Mouse (Mus musculus) right cerebral cortex, postnatal 10 days (tissue): Measurements from ENCODE around the gene Gm7247.
"Not testable (repeated sequence)": the region's sequence is repeated elsewhere in the genome, so short reads cannot be mapped to it uniquely, and the experiment has no call there.

Experiments
- DNase-seq, 2 experiments: peaks; one replicate each; pipeline ENCODE4 v3.0.0; 2021; ENCODE audit warnings: low spot score in 2 of 2

Gene Gm7247

GRCm38 (mm10) chr14:51495781-51496180, 134.2 kb downstream of the Gm7247 start:
- no peak for DNase-seq

GRCm38 (mm10) chr14:51496955-51497354, 135.4 kb downstream of the Gm7247 start:
- no peak for DNase-seq

- no peak for DNase-seq
Measured at GRCm38 (mm10) chr14:51497958-51498357, 136.4 kb downstream of the Gm7247 start.

- DNase-seq: no peak
Measured at GRCm38 (mm10) chr14:51499707-51500275, 138.2 kb downstream of the Gm7247 start.

GRCm38 (mm10) chr14:51500461-51500860, 138.9 kb downstream of the Gm7247 start:
- DNase-seq: no peak

- DNase-seq: no peak
Measured at GRCm38 (mm10) chr14:51507416-51507815, 145.9 kb downstream of the Gm7247 start.

GRCm38 (mm10) chr14:51552490-51552889, 190.9 kb downstream of the Gm7247 start, which contains the start of gene Gm5622:
Gene Gm5622, plus strand, starts transcription at chr14:51552790.
- DNase-seq: no peak

- DNase-seq: not testable (repeated sequence)
Measured at GRCm38 (mm10) chr14:51573963-51574362, 212.4 kb downstream of the Gm7247 start, which contains the start of gene Gm17175. Gene Gm17175, minus strand, starts transcription at chr14:51574063.

- not testable (repeated sequence) for DNase-seq
Measured at GRCm38 (mm10) chr14:51592039-51592438, 230.5 kb downstream of the Gm7247 start, which contains the start of gene Gm17174. Gene Gm17174, minus strand, starts transcription at chr14:51592139.

GRCm38 (mm10) chr14:51611210-51611609, 249.7 kb downstream of the Gm7247 start, which contains the start of gene Gm17078:
Gene Gm17078, minus strand, starts transcription at chr14:51611310.
- no peak for DNase-seq
